Mouse (Mus musculus): ENCODE results near the gene Jam3.

GRCm38 (mm10) chr9:27192761-27193591 is 37.8 kb upstream of the Jam3 start:
- TF ChIP-seq POLR2A (IDR thresholded peaks at IDR 0.05; ENCODE audit: low read depth, low read length): no peak
- TF ChIP-seq CTCF (conservative IDR thresholded peaks at IDR 0.05; ENCODE audit: insufficient read depth, insufficient read length, low read depth, low read length): no peak
